Mouse (Mus musculus) left cerebral cortex, adult 18-20 months (tissue): ENCODE data around the gene Ptch1. TPM values are rescaled to one million over a fixed set of nuclear protein-coding genes. Genes with fewer than 3 reads are reported as not detected.
A peak's percentile ranks its signal among the peaks of the same experiment; 100 is the strongest.

Experiments
- DNase-seq, 2 experiments: peaks; one replicate each; pipeline ENCODE4 v3.0.0; 2021 to 2022; ENCODE audit warnings: low spot score in 2 of 2, mixed read lengths in 1 of 2
- total RNA-seq, 2 experiments: library from RNA; stranded (reverse); gene quantifications; 2 replicates each; pipeline ENCODE4 v1.2.3; 2021

Gene Ptch1
- total RNA-seq, 2 experiments from 2014 or later, result 49.4 to 55.7 TPM

DNA sequence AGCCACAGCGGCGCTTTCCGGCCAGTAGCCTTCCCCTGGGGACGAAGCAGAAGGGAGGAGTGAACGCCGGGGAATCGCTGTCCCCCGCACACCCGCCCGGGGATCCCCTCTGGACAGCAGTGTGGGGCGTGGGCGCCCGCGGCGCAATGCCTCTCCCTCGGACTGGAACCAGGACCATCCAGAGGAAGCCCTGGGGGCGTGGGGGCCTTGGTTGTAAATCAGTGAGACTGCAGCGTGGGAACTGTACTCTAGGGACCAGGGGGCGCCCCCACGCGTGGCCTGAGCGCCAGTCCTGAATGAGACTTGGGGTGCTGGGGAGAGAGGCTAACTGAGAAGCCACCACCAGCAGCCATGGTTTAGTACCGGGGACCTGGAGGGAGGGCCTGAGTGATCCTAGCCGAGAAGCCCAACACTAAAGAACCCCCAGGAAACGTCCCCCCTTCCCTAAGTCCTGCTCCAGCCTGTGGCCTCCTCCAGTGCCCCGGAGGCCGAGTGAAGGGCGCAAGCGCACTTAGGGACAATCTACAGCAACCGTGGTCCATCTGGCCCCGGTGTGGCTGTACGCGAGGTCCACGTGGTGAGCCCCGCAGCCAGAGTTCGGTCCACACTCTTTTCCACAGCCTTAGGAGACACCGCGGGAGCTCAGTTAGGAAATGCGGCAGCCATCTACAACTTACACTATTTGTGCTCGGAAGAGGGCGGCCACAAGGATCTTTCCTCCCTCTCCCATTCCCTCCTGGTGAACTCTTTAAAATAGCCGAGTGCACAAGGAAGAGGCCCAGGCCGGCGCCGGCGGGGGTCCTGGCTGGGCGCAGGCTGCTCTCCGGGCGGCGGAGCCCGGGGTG, 9.4 kb downstream of the Ptch1 start:
- peak; percentile 41 to 51 for DNase-seq

DNA sequence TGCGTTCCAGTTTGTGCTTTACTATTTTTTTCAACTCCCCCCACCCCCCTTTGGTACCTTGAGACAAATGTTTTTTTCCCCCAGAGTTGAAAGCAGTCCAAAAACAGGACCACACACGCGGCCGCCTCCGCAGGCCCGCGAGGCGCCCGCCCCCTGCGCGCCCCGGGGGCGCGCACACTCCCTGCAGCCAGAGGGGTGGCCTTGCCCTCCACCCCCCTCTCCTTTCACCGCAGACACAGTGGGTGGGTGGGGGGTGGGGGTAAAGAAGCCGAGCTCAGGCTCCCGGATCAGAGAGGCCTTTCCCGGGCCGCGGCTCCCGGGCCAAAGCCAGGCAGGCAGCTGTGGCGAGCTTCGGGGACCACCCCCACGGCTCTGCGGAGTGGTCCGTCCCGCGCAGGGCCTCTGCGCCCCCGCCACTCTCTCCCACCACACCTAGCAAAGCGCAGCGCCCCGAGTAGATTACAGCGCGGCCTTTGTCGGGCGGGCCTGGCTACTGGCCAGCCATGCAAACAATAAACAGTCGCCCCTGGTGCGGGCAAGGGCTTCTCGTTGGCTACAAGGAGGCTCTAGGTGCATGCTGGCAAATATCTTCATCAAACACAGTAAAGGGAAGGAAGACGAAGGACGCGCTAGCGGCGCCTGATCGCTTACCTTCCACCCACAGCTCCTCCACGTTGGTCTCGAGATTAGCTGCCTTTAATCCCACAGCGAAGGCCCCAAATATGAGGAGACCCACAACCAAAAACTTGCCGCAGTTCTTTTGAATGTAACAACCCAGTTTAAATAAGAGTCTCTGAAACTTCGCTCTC, 10.2 kb downstream of the Ptch1 start:
- peak; percentile 53 to 64 for DNase-seq

DNA sequence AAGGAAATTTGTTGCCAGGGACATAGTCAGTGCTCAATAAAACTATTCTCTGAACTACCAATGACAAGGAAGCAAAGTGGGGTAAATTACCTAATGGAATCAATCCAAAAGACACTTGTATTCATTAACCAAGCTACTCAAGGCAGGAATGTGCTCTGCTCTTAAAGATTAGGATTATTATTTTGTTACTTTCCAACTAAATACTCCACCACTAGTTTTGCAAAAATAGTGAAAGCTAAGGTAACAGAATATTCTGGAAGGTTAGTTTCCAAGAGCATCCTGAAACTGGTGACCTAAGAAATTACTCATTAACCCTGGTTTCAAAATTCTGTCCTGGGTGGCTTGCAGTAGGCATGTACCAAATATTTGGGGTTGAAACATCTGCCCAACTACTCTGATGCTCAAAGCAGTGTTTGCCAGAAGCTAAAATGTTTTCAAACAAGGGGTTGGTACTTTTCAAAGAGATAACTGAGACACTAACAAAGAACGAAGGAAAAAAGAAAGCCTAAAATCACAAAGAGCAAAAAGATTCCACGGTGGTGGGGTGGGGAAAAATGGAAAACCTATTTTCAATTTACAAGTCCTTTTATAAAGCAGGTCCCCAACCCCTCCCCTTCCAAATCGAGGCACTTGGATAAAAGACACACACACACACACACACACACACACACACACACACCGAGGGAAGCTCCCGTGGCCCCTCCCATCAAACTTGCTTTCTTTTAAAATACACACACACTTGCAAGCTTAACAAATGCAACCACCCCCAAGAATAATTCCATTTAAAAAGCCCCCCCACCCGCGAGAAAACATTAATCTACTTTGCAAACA, 11.0 kb downstream of the Ptch1 start:
- DNase-seq, result no peak

DNA sequence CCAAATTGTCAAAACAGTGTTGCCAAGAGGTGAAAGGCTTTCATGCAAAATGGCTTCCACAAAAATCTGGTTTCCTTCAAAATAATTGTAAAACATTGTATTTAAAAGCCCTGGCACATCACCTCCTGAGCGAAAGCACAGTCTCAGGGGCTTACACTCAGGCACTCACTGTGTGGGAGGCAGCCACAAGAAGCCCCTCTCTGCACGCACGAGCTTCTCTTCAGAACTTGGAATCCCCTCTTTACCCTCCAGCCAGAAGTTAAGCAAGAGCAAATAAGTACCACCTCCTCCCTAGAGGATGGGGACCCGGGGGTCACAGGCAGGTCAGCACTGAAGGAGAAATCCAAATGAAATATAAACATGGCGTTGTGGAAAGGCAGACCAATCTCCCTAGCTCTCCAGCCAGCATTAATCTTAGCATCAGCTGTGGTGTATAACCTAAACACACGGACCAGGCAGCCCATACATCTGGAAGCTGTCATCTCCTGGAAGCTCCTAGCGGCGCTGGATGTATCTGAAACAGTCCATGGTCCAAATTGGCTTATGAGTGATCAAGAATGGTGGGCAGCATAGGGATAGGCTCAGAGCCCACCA, 15.0 kb downstream of the Ptch1 start:
- DNase-seq, result no peak

DNA sequence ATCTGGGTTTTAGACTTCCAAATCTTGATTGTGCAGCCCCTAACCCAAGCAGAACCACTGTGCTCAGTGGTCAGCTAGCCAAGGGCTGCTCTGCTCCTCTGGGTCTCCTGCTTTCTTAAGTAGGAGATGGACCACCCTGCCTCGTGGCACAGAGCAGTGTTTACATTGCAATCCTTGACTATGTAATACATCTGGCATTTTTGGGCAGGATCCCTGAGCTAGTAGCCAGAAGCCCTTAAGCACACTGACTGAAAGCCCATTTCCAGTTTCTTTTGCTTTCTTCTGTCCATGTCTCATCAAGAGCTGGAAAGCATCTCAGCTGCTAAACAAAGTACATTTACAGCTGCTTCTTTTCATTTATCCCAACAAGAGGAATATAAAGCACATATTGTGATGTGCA, 17.0 kb downstream of the Ptch1 start:
- no peak for DNase-seq

DNA sequence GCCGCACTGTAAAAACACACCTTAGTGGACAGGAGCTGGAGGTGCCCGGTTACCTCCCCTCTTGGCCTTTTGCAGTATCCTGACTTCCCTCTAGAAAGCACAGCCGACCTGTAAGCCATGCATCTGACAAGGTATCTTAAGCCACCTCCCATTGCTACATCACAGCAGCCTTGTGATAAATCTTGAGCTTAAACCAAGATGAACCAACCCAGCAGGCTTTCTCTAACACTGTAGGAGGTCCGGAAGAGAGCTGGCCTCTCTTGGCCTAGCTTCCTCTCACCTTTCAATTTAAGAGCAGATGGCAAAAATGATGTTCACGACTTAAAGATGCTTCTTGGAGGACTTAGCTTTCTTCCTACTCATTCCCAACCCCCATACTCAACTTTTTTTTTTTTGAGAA, 17.5 kb downstream of the Ptch1 start:
- DNase-seq, result no peak

DNA sequence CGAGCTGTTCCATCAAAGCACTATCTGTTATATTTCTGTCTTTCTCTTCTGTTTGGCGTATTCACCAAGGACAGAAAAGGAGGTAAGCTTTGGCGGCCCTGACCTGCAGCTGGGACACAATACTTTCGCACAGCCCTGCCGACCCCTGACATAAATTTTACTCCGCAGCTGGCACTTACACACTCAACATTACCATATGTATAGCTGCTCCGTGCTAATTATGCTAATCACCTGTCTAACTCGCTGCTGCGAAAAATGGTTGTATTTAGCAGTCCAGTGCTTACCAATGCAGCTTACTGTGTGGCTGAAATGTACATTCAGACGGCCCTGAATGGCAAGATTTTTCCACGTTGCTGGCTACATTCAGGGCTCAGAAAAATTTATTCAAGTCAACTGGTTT, 18.8 kb downstream of the Ptch1 start:
- DNase-seq, result no peak

DNA sequence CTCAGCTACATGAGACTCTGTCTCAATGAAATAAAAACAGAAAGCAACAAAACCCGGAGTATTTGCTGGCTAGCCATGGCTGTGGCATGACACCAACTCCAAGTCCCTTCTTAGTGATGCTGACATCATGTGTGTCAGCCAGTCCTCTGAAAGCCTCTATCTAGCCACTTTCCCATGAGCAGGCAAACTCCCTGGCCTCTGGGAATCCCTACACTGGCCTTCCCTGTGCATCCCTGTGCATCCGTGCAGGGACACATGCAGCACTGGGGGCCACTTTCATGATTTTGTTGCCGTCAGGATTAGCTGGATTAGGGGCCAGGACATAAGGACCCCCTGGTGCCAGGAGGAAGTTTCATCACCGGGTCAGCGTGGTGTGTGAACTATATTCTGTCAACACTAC, 20.0 kb downstream of the Ptch1 start:
- DNase-seq, result no peak

DNA sequence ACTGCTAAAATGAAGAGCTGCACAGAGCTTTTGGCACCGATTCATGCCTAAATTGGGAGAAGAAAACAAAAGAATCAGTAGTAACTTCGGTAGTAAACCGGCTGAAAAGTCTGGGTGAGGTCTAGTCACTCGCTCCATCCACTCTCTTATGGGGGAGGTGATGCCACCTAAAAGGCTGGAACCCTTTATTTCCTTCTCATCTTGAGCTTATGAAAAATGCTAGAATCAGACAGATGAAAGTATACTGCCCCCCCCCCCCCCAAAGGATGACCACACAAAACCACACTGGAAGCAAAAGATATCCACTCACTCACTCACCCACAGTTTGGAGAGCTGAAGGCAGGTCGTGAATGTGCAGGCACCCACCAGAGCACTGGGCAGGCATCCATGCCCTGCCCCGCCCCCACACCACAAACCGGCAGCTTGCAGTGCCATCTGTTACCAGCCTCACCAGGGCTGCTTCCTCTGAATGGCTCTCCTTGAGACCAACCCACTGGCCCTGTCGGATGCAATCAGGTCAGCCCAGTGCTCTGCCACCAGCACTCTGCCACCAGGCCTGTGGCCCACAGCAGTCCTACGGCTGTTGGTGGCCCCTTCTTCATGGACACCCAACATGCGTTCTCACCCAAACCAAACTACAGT, 21.0 kb downstream of the Ptch1 start:
- DNase-seq, result peak; percentile 78 to 91

DNA sequence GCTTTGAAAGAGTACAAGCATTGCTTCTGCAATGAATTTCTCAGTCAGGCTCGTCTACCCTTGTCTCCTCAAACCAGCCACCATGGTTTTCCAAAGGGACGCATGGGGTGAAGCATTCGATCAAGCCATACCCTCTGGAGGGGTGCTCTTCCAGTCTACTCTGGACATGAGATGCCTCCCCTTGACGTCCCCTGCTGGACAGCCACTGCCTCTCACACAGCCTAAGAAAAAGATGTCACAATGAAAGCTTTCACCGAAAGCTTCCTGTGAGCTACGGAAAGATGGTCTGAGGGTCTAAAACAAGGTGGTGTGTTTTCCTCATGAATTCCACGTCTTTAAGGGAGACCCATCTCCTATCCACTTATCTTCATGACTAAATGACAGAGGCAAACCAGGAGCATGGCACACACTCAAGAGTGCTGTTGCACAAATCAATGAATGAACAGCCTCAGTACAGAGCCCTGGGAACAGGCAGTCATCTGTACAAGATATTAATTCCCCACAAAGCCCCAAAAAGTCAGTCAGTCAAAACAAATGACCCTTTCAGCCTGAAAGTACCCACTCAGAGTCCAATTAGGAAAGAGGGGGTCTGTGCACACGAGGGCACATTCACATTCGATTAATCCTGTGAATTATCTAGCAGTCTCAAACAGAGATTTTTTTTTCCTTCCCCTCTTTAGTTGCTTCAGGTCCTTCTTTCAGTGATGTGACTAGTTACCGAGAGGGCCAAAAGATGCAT, 21.7 kb downstream of the Ptch1 start:
- no peak for DNase-seq

DNA sequence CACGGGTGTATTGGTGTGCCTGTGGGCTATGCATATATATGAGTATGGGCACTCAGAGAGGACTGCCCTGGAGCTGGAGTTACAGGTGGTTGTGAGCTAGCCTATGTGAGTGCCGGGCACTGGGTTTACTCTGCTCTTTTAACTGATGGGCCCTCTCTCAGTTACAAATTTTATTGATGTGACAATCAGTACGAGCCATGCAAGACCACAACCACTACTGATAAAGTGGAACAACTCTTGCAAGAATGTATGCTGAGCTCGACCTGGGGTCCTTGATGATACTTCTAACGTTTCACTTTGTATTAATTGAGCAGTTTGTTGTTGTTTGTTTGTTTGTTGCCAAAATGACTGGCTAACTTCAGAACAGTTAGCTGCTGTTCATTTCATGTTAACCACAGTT, 23.0 kb downstream of the Ptch1 start:
- no peak for DNase-seq

DNA sequence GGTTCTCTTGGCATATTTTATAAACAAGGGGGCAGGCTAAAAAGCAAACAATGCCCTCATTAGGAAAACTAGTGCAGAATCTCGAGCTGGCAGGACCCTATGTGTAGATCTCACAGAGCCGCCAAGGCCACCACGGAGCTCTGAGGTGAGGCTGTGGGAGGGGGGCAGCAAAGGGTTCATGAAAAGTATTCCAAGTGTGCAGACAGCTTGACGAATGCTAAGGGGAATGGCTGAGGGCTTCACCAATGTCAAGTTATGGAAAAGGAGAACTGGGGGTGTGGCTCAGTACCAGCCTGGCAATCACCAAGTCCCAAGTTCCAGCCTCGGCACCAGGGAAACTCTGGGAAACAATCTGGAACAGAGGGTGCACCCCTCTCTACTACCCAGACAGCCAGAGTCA, 24.2 kb downstream of the Ptch1 start:
- no peak for DNase-seq

DNA sequence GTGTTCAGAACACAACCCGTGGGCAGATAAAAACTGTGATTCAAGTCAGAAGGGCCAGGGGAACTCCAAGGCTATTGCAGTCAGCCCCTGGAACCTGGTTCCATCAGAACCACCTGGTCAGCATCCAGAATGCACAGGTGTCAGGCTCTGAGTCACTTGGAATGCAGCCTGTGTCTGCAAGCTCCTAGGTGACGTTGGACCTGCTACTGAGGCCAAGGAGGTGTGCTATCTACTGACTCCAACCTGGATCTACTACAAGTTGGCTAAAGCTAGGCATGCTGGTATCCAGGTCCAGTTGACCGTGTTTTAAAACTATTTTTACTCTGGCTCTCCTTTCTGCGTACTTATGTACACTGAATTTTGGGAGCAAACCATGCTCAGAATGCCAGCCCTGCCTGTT, 24.8 kb downstream of the Ptch1 start:
- no peak for DNase-seq

DNA sequence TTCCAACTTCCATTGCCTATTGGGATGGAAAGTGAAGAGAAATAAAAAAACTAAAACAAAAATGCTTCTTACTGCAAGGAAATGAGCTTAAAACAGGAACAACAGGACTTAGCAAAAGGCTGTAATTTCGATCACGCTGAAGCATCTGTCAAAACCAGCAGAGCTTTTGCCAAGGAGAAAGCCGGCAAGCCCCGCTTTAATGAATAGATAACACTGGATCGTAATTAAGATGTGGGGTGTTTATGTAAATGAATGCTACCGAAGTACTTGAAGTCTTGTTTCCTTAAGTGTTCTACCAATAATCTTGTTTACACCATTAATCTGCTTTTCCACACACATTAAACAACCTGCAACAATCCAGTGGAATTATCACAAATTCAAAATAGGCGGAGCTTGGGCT, 28.1 kb downstream of the Ptch1 start:
- no peak for DNase-seq

DNA sequence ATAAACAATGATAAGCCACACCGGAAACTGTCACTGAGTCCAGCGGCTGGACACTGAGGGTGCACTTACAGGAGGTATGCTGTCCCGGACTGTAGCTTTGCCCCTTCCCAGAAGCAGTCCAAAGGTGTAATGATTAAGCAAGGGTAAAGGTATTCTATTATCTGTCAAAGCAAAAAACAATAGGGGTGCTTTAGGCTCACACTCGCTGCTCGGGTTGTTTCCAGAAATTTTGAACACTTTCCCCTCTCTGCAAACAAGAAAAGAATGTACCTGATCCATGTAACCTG, 28.5 kb downstream of the Ptch1 start:
- no peak for DNase-seq

DNA sequence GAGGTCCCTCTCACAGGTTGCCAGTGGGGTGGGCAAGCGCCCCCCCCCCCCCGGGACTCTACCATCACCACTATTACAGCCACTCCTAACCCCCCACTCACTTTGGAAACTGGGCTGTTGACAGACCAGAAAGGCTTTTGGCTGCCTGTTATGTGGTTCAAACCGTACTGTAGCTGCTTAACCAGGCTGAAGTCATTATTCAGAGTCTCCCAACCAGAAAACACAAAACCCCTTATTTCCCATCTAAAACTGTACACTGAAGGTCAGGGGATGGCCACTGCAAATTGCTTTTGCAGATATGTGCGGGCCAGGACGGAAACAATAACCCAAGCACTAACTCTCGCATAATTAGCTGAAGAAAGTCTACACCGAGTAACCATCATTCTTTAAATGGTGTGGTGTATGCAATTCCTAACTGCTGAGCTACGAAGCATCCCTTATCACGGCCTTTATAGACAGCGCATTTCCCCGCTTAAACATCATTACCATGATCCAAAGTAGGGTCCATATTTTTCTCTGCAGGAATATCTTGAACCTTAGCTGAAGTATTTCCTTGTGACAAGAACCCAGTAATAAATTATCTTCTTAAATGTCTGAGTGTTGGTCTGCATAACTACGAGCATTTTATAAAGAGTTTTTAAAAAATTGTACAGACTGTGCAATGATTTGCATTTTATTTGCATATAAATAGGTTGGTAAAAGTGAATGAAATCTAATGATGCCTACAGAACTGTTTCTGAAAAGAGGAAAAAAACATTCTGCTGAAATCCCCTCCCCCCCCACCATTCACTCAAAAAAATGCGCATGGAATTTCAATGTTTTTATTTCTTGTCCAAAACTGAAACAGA, 29.1 kb downstream of the Ptch1 start:
- DNase-seq, result no peak

DNA sequence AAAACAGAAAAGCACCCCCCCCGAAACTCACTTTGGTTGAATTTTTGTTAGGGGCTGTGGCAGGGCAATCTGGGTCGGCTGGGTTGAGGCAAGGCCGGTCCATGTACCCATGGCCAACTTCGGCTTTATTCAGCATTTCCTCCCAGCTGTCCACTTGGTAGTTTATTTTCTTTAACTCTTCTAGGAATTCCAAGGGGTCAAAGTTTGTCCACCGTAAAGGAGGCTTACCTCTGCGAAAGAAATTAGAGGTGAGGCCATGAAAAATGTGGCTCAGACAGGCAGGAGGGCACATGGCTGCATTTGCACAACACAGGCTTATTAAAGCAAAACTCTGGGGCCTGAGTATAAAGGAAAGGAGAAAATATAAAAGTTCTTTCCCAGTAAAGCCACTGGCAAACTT, 29.9 kb downstream of the Ptch1 start:
- no peak for DNase-seq

DNA sequence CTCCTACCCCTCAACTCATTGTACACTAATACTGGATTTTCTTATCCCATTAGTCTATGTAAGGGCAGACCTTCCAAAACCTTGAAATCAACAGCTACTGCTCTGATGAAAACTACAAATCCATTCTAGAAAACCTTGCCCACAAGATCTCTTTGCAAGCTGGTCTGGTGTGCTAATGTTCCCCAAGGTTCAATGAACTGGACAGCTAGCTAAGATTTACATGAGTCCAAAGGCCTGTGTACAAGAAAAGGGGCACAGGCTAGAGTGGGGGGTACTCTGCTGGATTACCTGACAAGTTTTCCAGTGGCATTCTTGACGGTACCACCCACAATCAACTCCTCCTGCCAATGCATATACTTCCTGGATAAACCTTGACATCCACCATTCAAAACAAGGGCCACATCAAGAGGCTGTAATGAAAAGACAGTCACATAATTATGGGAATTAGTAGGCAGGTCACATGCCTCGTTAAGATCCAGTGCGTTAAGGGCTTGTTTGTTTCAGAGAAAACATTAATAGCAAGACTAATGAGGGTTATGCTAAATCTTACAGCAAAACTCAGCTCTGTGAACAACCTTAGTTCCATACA, 30.5 kb downstream of the Ptch1 start:
- no peak for DNase-seq

DNA sequence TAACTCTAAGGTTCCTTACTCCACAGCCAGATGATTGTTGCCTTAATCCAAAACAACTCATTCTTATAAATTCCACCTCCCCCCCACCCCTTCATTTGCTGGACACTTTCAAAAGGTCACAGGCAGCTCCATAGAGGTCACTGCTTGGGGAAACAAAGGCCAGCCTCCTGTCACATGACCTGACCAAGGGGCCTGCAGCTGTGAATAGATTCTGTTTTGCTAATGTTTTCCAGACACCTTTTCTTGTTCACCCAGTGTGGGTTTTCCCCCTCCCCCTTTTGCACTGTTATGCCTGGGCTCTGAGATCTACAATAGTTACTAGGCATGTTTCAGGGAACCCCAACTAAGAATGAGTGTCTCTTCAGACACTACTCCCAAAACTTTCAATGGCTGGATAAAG, 31.9 kb downstream of the Ptch1 start:
- DNase-seq, result no peak
